Mouse (Mus musculus) MEL (cell line): ENCODE results near the gene Pi4ka. TPM values are rescaled to one million over a fixed set of nuclear protein-coding genes. Genes with fewer than 3 reads are reported as not detected.

Experiments
- DNase-seq: peaks from one replicate; pipeline ENCODE4 v3.0.0; 2011; ENCODE audit warnings: low read depth, low spot score
- H3K27ac ChIP-seq: 2 replicates; pipeline ENCODE4 v1.5.1; 2012; ENCODE audit warnings: low read depth, mild to moderate bottlenecking, control low read depth, low read length, moderate library complexity; ENCODE audit not compliant: control insufficient read depth
- H3K27me3 ChIP-seq, 2 experiments: fragments of 150-350 bp in 1 of 2; sonication (generic) in 1 of 2; 2 replicates each; pipeline ENCODE4 v1.6.1; 2012; ENCODE audit warnings: low read length in 2 of 2, mild to moderate bottlenecking in 2 of 2, improper control_type of control experiment in 1 of 2, moderate library complexity in 1 of 2; ENCODE audit not compliant: insufficient read depth in 2 of 2, control insufficient read depth in 1 of 2
- H3K36me3 ChIP-seq, 2 experiments: 2 replicates each; pipeline ENCODE4 v1.6.1; 2012 to 2014; ENCODE audit warnings: low read length in 2 of 2, improper control_type of control experiment in 1 of 2, inconsistent platforms in 1 of 2, mild to moderate bottlenecking in 1 of 2; ENCODE audit not compliant: insufficient read depth in 2 of 2, control insufficient read depth in 1 of 2
- H3K4me1 ChIP-seq, 2 experiments: fragments of 150-350 bp in 1 of 2; sonication (generic) in 1 of 2; 2 replicates each; pipeline ENCODE4 v1.6.1; 2012; ENCODE audit warnings: low read length in 2 of 2, improper control_type of control experiment in 1 of 2, mild to moderate bottlenecking in 1 of 2; ENCODE audit not compliant: insufficient read depth in 2 of 2, control insufficient read depth in 1 of 2
- H3K4me3 ChIP-seq, 2 experiments: fragments of 150-350 bp in 1 of 2; sonication (generic) in 1 of 2; 2 replicates each; pipeline ENCODE4 v1.5.1; 2012; ENCODE audit warnings: low read depth in 2 of 2, low read length in 2 of 2, mild to moderate bottlenecking in 2 of 2, moderate library complexity in 2 of 2, control low read depth in 1 of 2, improper control_type of control experiment in 1 of 2; ENCODE audit not compliant: control insufficient read depth in 1 of 2, insufficient read depth in 1 of 2
- H3K79me2 ChIP-seq: 2 replicates; pipeline ENCODE4 v1.6.1; 2012; ENCODE audit warnings: mild to moderate bottlenecking, low read length, moderate library complexity; ENCODE audit not compliant: control insufficient read depth, poor library complexity, insufficient read depth
- H3K9ac ChIP-seq: 2 replicates; pipeline ENCODE4 v1.6.1; 2012; ENCODE audit warnings: low read depth, mild to moderate bottlenecking, control low read depth, low read length, moderate library complexity; ENCODE audit not compliant: control insufficient read depth, poor library complexity, severe bottlenecking
- H3K9me3 ChIP-seq: fragments of 150-350 bp; sonication (generic); replicated peaks from 2 replicates; pipeline ENCODE4 v1.6.1; 2012; ENCODE audit warnings: mild to moderate bottlenecking, low read length, improper control_type of control experiment, moderate library complexity; ENCODE audit not compliant: insufficient read depth
- BHLHE40 ChIP-seq: IDR thresholded peaks from 2 replicates; pipeline ENCODE4 v1.6.1; 2012; ENCODE audit warnings: low read depth, mild to moderate bottlenecking, inconsistent platforms, low read length, improper control_type of control experiment, borderline replicate concordance
- CHD1 ChIP-seq: IDR thresholded peaks from 2 replicates; pipeline ENCODE4 v1.6.1; 2012; ENCODE audit warnings: low read depth, mild to moderate bottlenecking, inconsistent platforms, low read length, improper control_type of control experiment
- CHD2 ChIP-seq: IDR thresholded peaks from 2 replicates; pipeline ENCODE4 v1.6.1; 2011; ENCODE audit warnings: low read length, improper control_type of control experiment
- CTCF ChIP-seq, 3 experiments: IDR thresholded peaks in 2 of 3; conservative IDR thresholded peaks in 1 of 3; 2 replicates each; pipeline ENCODE4 v1.5.1; 2011 to 2012; ENCODE audit warnings: low read length in 3 of 3, low read depth in 2 of 3, mild to moderate bottlenecking in 2 of 3, improper control_type of control experiment in 1 of 3, inconsistent platforms in 1 of 3, mixed read lengths in 1 of 3, moderate library complexity in 1 of 3; ENCODE audit not compliant: control insufficient read depth in 1 of 3, insufficient read depth in 1 of 3, poor library complexity in 1 of 3, severe bottlenecking in 1 of 3
- E2F4 ChIP-seq: IDR thresholded peaks from 2 replicates; pipeline ENCODE4 v1.6.1; 2011; ENCODE audit warnings: low read depth, low read length, improper control_type of control experiment, borderline replicate concordance
- EP300 ChIP-seq, 2 experiments: IDR thresholded peaks; 2 replicates each; pipeline ENCODE4 v1.6.1; 2011; ENCODE audit warnings: improper control_type of control experiment in 2 of 2, low read length in 2 of 2, low read depth in 1 of 2, mild to moderate bottlenecking in 1 of 2
- GATA1 ChIP-seq: IDR thresholded peaks from 2 replicates; pipeline ENCODE4 v1.6.1; 2011; ENCODE audit warnings: low read depth, low read length, improper control_type of control experiment
- MAZ ChIP-seq: IDR thresholded peaks from 2 replicates; pipeline ENCODE4 v1.6.1; 2012; ENCODE audit warnings: low read depth, mild to moderate bottlenecking, inconsistent platforms, low read length, improper control_type of control experiment
- MXI1 ChIP-seq: IDR thresholded peaks from 2 replicates; pipeline ENCODE4 v1.6.1; 2011; ENCODE audit warnings: mild to moderate bottlenecking, low read depth, low read length, improper control_type of control experiment
- MYC ChIP-seq: IDR thresholded peaks from 2 replicates; pipeline ENCODE4 v1.6.1; 2011; ENCODE audit warnings: low read depth, mild to moderate bottlenecking, low read length, improper control_type of control experiment, moderate library complexity
- NELFE ChIP-seq: IDR thresholded peaks from 2 replicates; pipeline ENCODE4 v1.6.1; 2011; ENCODE audit warnings: low read depth, low read length, improper control_type of control experiment
- NRF1 ChIP-seq: IDR thresholded peaks from 2 replicates; pipeline ENCODE4 v1.6.1; 2014; ENCODE audit warnings: low read depth, mild to moderate bottlenecking, inconsistent platforms, low read length, improper control_type of control experiment, moderate library complexity; ENCODE audit not compliant: poor library complexity, insufficient read depth, severe bottlenecking
- POLR2AphosphoS2 ChIP-seq: IDR thresholded peaks from 2 replicates; pipeline ENCODE4 v1.6.1; 2011; ENCODE audit warnings: low read length, improper control_type of control experiment
- RAD21 ChIP-seq: IDR thresholded peaks from 2 replicates; pipeline ENCODE4 v1.6.1; 2011; ENCODE audit warnings: mild to moderate bottlenecking, low read depth, low read length, improper control_type of control experiment
- RCOR1 ChIP-seq: IDR thresholded peaks from 2 replicates; pipeline ENCODE4 v1.6.1; 2012; ENCODE audit warnings: low read depth, mild to moderate bottlenecking, inconsistent platforms, low read length, improper control_type of control experiment
- SIN3A ChIP-seq: IDR thresholded peaks from 2 replicates; pipeline ENCODE4 v1.6.1; 2012; ENCODE audit warnings: low read length, improper control_type of control experiment, inconsistent platforms
- SMC3 ChIP-seq: IDR thresholded peaks from 2 replicates; pipeline ENCODE4 v1.6.1; 2011; ENCODE audit warnings: low read depth, low read length, improper control_type of control experiment
- TCF12 ChIP-seq: IDR thresholded peaks from 2 replicates; pipeline ENCODE4 v1.6.1; 2014; ENCODE audit warnings: low read depth, mild to moderate bottlenecking, inconsistent platforms, low read length, improper control_type of control experiment, moderate library complexity
- USF1 ChIP-seq: IDR thresholded peaks from 2 replicates; pipeline ENCODE4 v1.6.1; 2014; ENCODE audit warnings: low read depth, mild to moderate bottlenecking, inconsistent platforms, low read length, improper control_type of control experiment, moderate library complexity
- ZC3H11A ChIP-seq: IDR thresholded peaks from 2 replicates; pipeline ENCODE4 v1.6.1; 2012; ENCODE audit warnings: low read depth, mild to moderate bottlenecking, inconsistent platforms, low read length, improper control_type of control experiment
- ZKSCAN1 ChIP-seq: IDR thresholded peaks from 2 replicates; pipeline ENCODE4 v1.6.1; 2012; ENCODE audit warnings: low read depth, mild to moderate bottlenecking, inconsistent platforms, low read length, improper control_type of control experiment, moderate library complexity
- ZMIZ1 ChIP-seq: IDR thresholded peaks from 2 replicates; pipeline ENCODE4 v1.6.1; 2012; ENCODE audit warnings: low read depth, mild to moderate bottlenecking, inconsistent platforms, low read length, improper control_type of control experiment, moderate library complexity
- ZNF384 ChIP-seq: IDR thresholded peaks from 2 replicates; pipeline ENCODE4 v1.6.1; 2012; ENCODE audit warnings: low read depth, mild to moderate bottlenecking, inconsistent platforms, low read length, improper control_type of control experiment
- polyA plus RNA-seq, 2 experiments: library from polyadenylated mRNA; stranded (reverse) in 1 of 2; unstranded in 1 of 2; fragments of >175 nt in 1 of 2; fragments of >200 nt in 1 of 2; gene quantifications; 2 replicates each; pipeline versions ENCODE4 v1.2.1 to v1.2.4; 2012; ENCODE audit warnings: low replicate concordance in 2 of 2, low read depth in 1 of 2; ENCODE audit not compliant: insufficient read length in 2 of 2, insufficient read depth in 1 of 2, missing spikeins in 1 of 2
- total RNA-seq: library from RNA; depleted of rRNA; stranded (reverse); fragments of 300-350 nt; gene quantifications from 2 replicates; pipeline ENCODE4 v1.2.3, GENCODE M21; 2012

Gene Pi4ka
- total and polyA plus RNA-seq, 3 experiments, result 25.0 to 286 (median 73.1) TPM

- no peaks in the 10 kb centered on the region for H3K9me3 ChIP-seq
- no peaks in the 10 kb centered on the region; a peak in 1 of 4 replicates for H3K36me3 ChIP-seq
- no peaks in the 10 kb centered on the region for H3K79me2 ChIP-seq
- peaks cover 0 to 2% of the 10 kb centered on the region in 2 experiments; a peak in 3 of 4 replicates for H3K4me1 ChIP-seq
- no peak for TF ChIP-seq RCOR1
- no peak for TF ChIP-seq CHD2
- TF ChIP-seq CTCF (IDR thresholded peaks at IDR 0.05 in 2 of 3, conservative IDR thresholded peaks at IDR 0.05 in 1 of 3; ENCODE audit: control insufficient read depth in 1 of 3, insufficient read depth in 1 of 3, low read depth in 2 of 3, low read length in 3 of 3, poor library complexity in 1 of 3, severe bottlenecking in 1 of 3), result no peak
- no peak for TF ChIP-seq EP300 (IDR thresholded peaks at IDR 0.05; ENCODE audit: low read depth in 1 of 2, low read length in 2 of 2)
- TF ChIP-seq GATA1, result no peak
- TF ChIP-seq BHLHE40, result no peak
- no peak for TF ChIP-seq MAZ
- TF ChIP-seq ZC3H11A, result no peak
- H3K9ac ChIP-seq, result no peak overlapping the region
- no peaks in the 10 kb centered on the region for H3K27me3 ChIP-seq
- no peak overlapping the region for H3K4me3 ChIP-seq
- DNase-seq, result no peak
- H3K27ac ChIP-seq, result no peak overlapping the region
Observed at GRCm38 (mm10) chr16:17339701-17340100, 66.4 kb downstream of the Pi4ka start.

GRCm38 (mm10) chr16:17336089-17336488, 70.0 kb downstream of the Pi4ka start:
- H3K27ac ChIP-seq, result no peak overlapping the region
- TF ChIP-seq SMC3 (no peak), GATA1 (no peak), MYC (no peak), MXI1 (no peak), ZMIZ1 (no peak), SIN3A (no peak), TCF12 (no peak), RAD21 (no peak), POLR2AphosphoS2 (no peak), EP300 (IDR thresholded peaks at IDR 0.05; ENCODE audit: low read depth in 1 of 2, low read length in 2 of 2) (no peak), ZNF384 (no peak), NRF1 (no peak), MAZ (no peak), ZC3H11A (no peak), E2F4 (no peak), CHD1 (no peak), ZKSCAN1 (no peak), USF1 (no peak), NELFE (no peak)
- TF ChIP-seq, all 39 proteins: peak for 0
- Histone ChIP-seq H3K4me1 (no peaks in the 10 kb centered on the region), H3K9me3 (no peaks in the 10 kb centered on the region), H3K9ac (no peak overlapping the region), H3K4me3 (no peak overlapping the region), H3K27me3 (no peaks in the 10 kb centered on the region), H3K79me2 (no peaks in the 10 kb centered on the region), H3K36me3 (no peaks in the 10 kb centered on the region)
- DNase-seq, result no peak
